Mouse (Mus musculus) small intestine, adult 10 weeks (tissue): ENCODE results near the gene Nus1. TPM values are rescaled to one million over a fixed set of nuclear protein-coding genes. Genes with fewer than 3 reads are reported as not detected.

Experiments used
- polyA plus RNA-seq: library from polyadenylated mRNA; stranded (reverse); fragments of 350-450 nt; fragmentation: Illumina TruSeq; extraction: RNeasy Lipid Tissue Mini Kit (QIAGEN cat#74804); gene quantifications from one replicate; pipeline ENCODE4 v1.2.3, GENCODE M21; 2014; ENCODE audit warnings: low replicate concordance

The Nus1 gene
- polyA plus RNA-seq = 130 TPM

GRCm38 (mm10) chr10:52417299-52417997 lies at the start of gene Nus1:
Gene Nus1 (plus strand): TSS chr10:52417547.

DNA sequence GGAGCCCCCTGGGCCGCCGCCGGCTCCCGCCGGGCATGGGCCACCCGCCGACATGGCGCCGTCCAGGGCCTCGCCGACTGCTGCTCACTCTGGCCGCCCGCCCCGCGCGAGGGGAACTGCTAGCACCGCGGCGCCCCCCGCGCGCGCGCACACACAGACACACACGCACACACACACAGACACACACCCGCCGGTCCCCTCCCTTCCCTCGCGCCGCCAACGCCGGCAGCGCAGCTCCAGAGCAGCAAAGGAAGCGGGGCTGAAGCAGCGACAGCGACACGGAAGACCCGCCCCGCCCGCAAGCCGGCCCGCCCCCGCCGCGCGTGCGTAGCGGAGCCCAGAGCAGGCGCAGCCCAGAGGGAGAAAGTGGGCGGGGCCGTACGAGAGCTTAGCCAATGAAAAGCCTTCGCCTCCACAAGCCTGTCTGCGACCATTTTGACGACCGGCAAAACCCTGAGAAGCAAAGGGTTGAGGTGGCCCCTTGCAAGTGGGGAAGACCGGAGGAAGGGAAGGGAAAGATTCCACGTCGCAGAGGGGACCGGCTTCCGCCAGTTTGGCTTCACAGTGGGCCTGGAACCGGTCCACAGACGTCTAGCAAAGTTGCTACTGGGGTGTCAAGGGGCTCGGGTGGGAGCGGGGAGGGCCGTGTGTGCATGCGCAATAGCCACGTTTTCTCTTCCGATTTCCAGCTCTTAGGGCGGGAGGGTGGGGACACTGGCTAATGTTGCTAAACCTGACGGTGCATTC lies 35.3 kb upstream of the Nus1 start, which contains the start of gene Gopc:
TSS of gene Gopc (minus strand) at position 280 of the 747 bp plus-strand sequence.

DNA sequence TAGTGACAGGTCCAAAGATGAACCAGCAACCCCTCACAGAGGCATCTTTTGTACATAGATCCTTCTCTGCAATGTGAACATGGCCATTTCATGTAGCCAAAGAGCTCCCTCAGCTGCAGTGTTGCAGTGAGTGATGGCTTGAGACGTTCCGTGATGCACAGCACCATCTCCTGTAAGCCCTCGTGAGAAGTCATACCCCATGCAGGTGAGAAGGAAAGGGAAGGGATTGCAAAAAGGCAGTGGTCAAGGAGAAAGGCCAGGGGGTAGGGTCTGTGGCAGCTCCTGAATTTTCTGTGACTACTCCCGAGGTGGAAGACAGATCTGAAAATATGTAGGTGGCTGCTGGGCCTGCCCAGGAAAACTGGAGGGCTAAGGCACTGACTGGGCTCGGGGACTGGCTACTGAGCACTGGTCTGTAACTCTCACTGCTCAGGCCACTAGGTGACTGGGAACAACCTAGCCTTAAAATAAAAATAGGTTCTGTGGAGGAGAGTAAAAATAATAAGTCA lies 28.4 kb upstream of the Nus1 start, which contains the start of gene Nepn:
TSS of gene Nepn (plus strand) at position 51 of the 509 bp plus-strand sequence.

Other genes with a start within 250 kb of the Nus1 start
- gene Ros1, start 222.3 kb upstream of the Nus1 start, polyA plus RNA-seq = 5.5 TPM
- 34.6 TPM for gene Dcbld1, start 183.9 kb upstream of the Nus1 start, polyA plus RNA-seq
- not detected for gene Gm26741, start 58.8 kb upstream of the Nus1 start, polyA plus RNA-seq
- gene Gopc, start 35.4 kb upstream of the Nus1 start, polyA plus RNA-seq = 34.7 TPM
- not detected for gene Nepn, start 28.6 kb upstream of the Nus1 start, polyA plus RNA-seq